Comparison of ENCODE assay signal across 9 mouse cellular contexts in genomic region chr2:59407512-59407988, GRCm38 (mm10).
DNase-seq lines count a peak whose midpoint lies in the region; ATAC-seq lines count a peak whose summit lies in the region.
"Had no signal": no experiment of that assay in that cellular context is flagged by ENCODE, and none has a peak within 500 bp of the region (broad histone marks: within the 10 kb centered on the region; RNA-seq: fewer than 3 reads in every experiment).

No protein-coding gene starts in this region.

- H3K27me3 ChIP-seq in heart, embryonic 16.5 days (ENCODE audit: control insufficient read depth, insufficient read depth, low read length) = no peaks in the 10 kb centered on the region
- no peaks in the 10 kb centered on the region for H3K27me3 ChIP-seq in neural tube, embryonic 12.5 days (replicated peaks)
- H3K27me3 ChIP-seq: limb, embryonic 12.5 days had no signal

- peak; percentile 93 for ATAC-seq in heart, embryonic 16.5 days (replicated peaks; ENCODE audit: extremely low read depth, insufficient read depth, low FRiP score)
- peak; percentile 27; the same call in 1 of the 2 replicates for ATAC-seq in neural tube, embryonic 12.5 days (ENCODE audit: low FRiP score, low read depth)
- ATAC-seq in activated CD4-positive, CD25-positive, alpha-beta regulatory T cell, adult 4 months = no peak

- WGBS in heart, embryonic 16.5 days = 41% methylated on average over 13 of the region's 13 CpGs
- 59% methylated on average over 13 of the region's 13 CpGs for WGBS in neural tube, embryonic 12.5 days

- H3K4me3 ChIP-seq in heart, embryonic 16.5 days (ENCODE audit: low read length) = no peak overlapping the region
- no peak overlapping the region for H3K4me3 ChIP-seq in neural tube, embryonic 12.5 days
- H3K4me3 ChIP-seq: limb, embryonic 12.5 days had no signal

- 0 out of 2 replicates have a peak overlapping the region, but pooled peaks have one; percentile 24 for H3K4me2 ChIP-seq in heart, embryonic 16.5 days (ENCODE audit: low read depth, low read length)
- H3K4me2 ChIP-seq in neural tube, embryonic 12.5 days (replicated peaks) = no peak overlapping the region
- H3K4me2 ChIP-seq: limb, embryonic 12.5 days had no signal

- peak overlapping the region; percentile 77 for H3K27ac ChIP-seq in heart, embryonic 16.5 days (ENCODE audit: low read length)
- no peak overlapping the region for H3K27ac ChIP-seq in neural tube, embryonic 12.5 days
- H3K27ac ChIP-seq: limb, embryonic 12.5 days had no signal

- H3K9ac ChIP-seq in heart, embryonic 16.5 days (ENCODE audit: low read length) = peak overlapping the region; percentile 23; the same call in 1 of the 2 replicates
- no peak overlapping the region for H3K9ac ChIP-seq in neural tube, embryonic 12.5 days
- H3K9ac ChIP-seq: limb, embryonic 12.5 days had no signal

- 0 out of 2 replicates have a peak, but pooled peaks cover 3% of the 10 kb centered on the region for H3K9me3 ChIP-seq in heart, embryonic 16.5 days (replicated peaks; ENCODE audit: control insufficient read depth, low read length)
- peaks cover 3% of the 10 kb centered on the region; the same call in 1 of the 2 replicates for H3K9me3 ChIP-seq in neural tube, embryonic 12.5 days

- DNase-seq in gastrocnemius, postnatal 10 days = peak; percentile 58
- DNase-seq in gastrocnemius, adult 8-10 months (ENCODE audit: low spot score in 2 of 2) = no peak
- peak; percentile 12 for DNase-seq in embryo, embryonic 9.5 days (ENCODE audit: extremely low spot score)
- peak; percentile 17 to 45 for DNase-seq in left cerebral cortex, adult 18-20 months (ENCODE audit: low spot score in 2 of 2)
- DNase-seq in spleen, adult 12 weeks (ENCODE audit: low spot score) = no peak

- H3K4me1 ChIP-seq in heart, embryonic 16.5 days (ENCODE audit: control insufficient read depth, insufficient read depth, low read length) = peaks cover 14% of the 10 kb centered on the region
- no peaks in the 10 kb centered on the region for H3K4me1 ChIP-seq in neural tube, embryonic 12.5 days
- H3K4me1 ChIP-seq: limb, embryonic 12.5 days had no signal

- H3K36me3 ChIP-seq in heart, embryonic 16.5 days (ENCODE audit: control insufficient read depth, insufficient read depth) = no peaks in the 10 kb centered on the region
- H3K36me3 ChIP-seq in neural tube, embryonic 12.5 days = no peaks in the 10 kb centered on the region
- H3K36me3 ChIP-seq: limb, embryonic 12.5 days had no signal

Comparison
In these comparisons a context has a peak if more than half of its experiments do, and no peak if none do; other contexts are left out.
1. DNase-seq: peak in gastrocnemius, postnatal 10 days (single experiment), embryo, embryonic 9.5 days (single experiment) and left cerebral cortex, adult 18-20 months (2 of 2); none in gastrocnemius, adult 8-10 months (0 of 2) and spleen, adult 12 weeks (single experiment).